Mouse (Mus musculus) ES-Bruce4 (cell line): ENCODE measurements around the gene Asb4. TPM values are rescaled to one million over a fixed set of nuclear protein-coding genes. Genes with fewer than 3 reads are reported as not detected.
"Not testable (repeated sequence)": the region's sequence is repeated elsewhere in the genome, so short reads cannot be mapped to it uniquely, and the experiment has no call there.

Experiments used
- H3K27ac ChIP-seq: 2 replicates; pipeline ENCODE4 v1.5.1; 2012; ENCODE audit warnings: low read length, inconsistent platforms; ENCODE audit not compliant: insufficient read depth
- H3K27me3 ChIP-seq: 2 replicates; pipeline ENCODE4 v1.6.1; 2012; ENCODE audit warnings: mild to moderate bottlenecking, low read length, inconsistent platforms; ENCODE audit not compliant: control insufficient read depth, poor library complexity, insufficient read depth, severe bottlenecking
- H3K36me3 ChIP-seq: 2 replicates; pipeline ENCODE4 v1.6.1; 2012; ENCODE audit warnings: inconsistent platforms, mild to moderate bottlenecking, low read length, moderate library complexity; ENCODE audit not compliant: control insufficient read depth, poor library complexity, insufficient read depth, severe bottlenecking
- H3K4me1 ChIP-seq: one replicate; pipeline ENCODE4 v1.8.1; 2011; ENCODE audit warnings: low read length; ENCODE audit not compliant: control insufficient read depth, insufficient read depth
- H3K4me3 ChIP-seq: 2 replicates; pipeline ENCODE4 v1.5.1; 2011; ENCODE audit warnings: low read depth, mild to moderate bottlenecking, low read length
- H3K9ac ChIP-seq: 2 replicates; pipeline ENCODE4 v1.6.1; 2012; ENCODE audit warnings: low read depth, mild to moderate bottlenecking, inconsistent platforms; ENCODE audit not compliant: poor library complexity, severe bottlenecking
- H3K9me3 ChIP-seq: replicated peaks from 2 replicates; pipeline ENCODE4 v1.6.1; 2012; ENCODE audit warnings: mild to moderate bottlenecking, low read length, inconsistent platforms; ENCODE audit not compliant: control insufficient read depth, poor library complexity, insufficient read depth, severe bottlenecking
- CTCF ChIP-seq: IDR thresholded peaks from one replicate; pipeline ENCODE4 v1.8.1; 2011; ENCODE audit warnings: low read depth, low read length
- EP300 ChIP-seq: IDR thresholded peaks from 2 replicates; pipeline ENCODE4 v1.6.1; 2011; ENCODE audit warnings: low read depth, low read length; ENCODE audit not compliant: insufficient read depth
- POLR2A ChIP-seq: IDR thresholded peaks from one replicate; pipeline ENCODE4 v1.8.1; 2011; ENCODE audit warnings: low read length; ENCODE audit not compliant: insufficient read depth
- polyA plus RNA-seq: library from polyadenylated mRNA; stranded (reverse); fragments of >200 nt; gene quantifications from 2 replicates; pipeline ENCODE4 v1.2.4, GENCODE M21; 2011; ENCODE audit warnings: low read depth; ENCODE audit not compliant: missing spikeins, insufficient read depth, insufficient read length

Gene Asb4
- polyA plus RNA-seq = 1.2 and 1.3 TPM in 2 replicates

GRCm38 (mm10) chr6:5383336-5384177 is at the start of gene Asb4:
Asb4 (plus strand) TSS chr6:5383386.
- H3K4me3 ChIP-seq = no peak within 1 kb of the TSS
- no peaks in the 10 kb centered on the region for H3K27me3 ChIP-seq
- no peak within 1 kb of the TSS; the same call in 1 of the 2 replicates for H3K27ac ChIP-seq
- H3K36me3 ChIP-seq = no peaks in the 10 kb centered on the region
- H3K9me3 ChIP-seq = no peaks in the 10 kb centered on the region; the same call in 1 of the 2 replicates
- H3K9ac ChIP-seq = peak within 1 kb of the TSS; percentile 54; the same call in 1 of the 2 replicates
- TF ChIP-seq EP300 (no peak), CTCF (no peak), POLR2A (no peak)
- no peaks in the 10 kb centered on the region for H3K4me1 ChIP-seq

GRCm38 (mm10) chr6:5334021-5334420 is 49.2 kb upstream of the Asb4 start:
- no peak overlapping the region for H3K9ac ChIP-seq
- H3K36me3 ChIP-seq = no peaks in the 10 kb centered on the region
- no peak overlapping the region for H3K27ac ChIP-seq
- H3K27me3 ChIP-seq = no peaks in the 10 kb centered on the region
- H3K9me3 ChIP-seq = peaks cover 36% of the 10 kb centered on the region
- TF ChIP-seq EP300 = no peak
- no peak for TF ChIP-seq POLR2A
- no peak for TF ChIP-seq CTCF
- no peaks in the 10 kb centered on the region for H3K4me1 ChIP-seq
- H3K4me3 ChIP-seq = no peak overlapping the region

GRCm38 (mm10) chr6:5336016-5336415 is 47.2 kb upstream of the Asb4 start:
- H3K27me3 ChIP-seq, H3K9ac ChIP-seq, H3K36me3 ChIP-seq, H3K4me3 ChIP-seq, H3K27ac ChIP-seq, H3K4me1 ChIP-seq: not testable (repeated sequence)
- H3K9me3 ChIP-seq = peaks cover 36% of the 10 kb centered on the region

- H3K27ac ChIP-seq, H3K27me3 ChIP-seq, H3K9ac ChIP-seq, H3K4me3 ChIP-seq, H3K36me3 ChIP-seq, H3K4me1 ChIP-seq: not testable (repeated sequence)
- H3K9me3 ChIP-seq = peaks cover 23% of the 10 kb centered on the region
These were observed 44.4 kb upstream of the Asb4 start for GRCm38 (mm10) chr6:5338781-5339180.

- not testable (repeated sequence) for H3K36me3 ChIP-seq, H3K27ac ChIP-seq, H3K4me3 ChIP-seq, H3K4me1 ChIP-seq, H3K9ac ChIP-seq, H3K27me3 ChIP-seq
- H3K9me3 ChIP-seq = peaks cover 18% of the 10 kb centered on the region
These were observed 43.9 kb upstream of the Asb4 start for GRCm38 (mm10) chr6:5339283-5339682.

- Histone ChIP-seq H3K9me3 (no peaks in the 10 kb centered on the region), H3K27me3 (no peaks in the 10 kb centered on the region), H3K9ac (no peak overlapping the region), H3K4me3 (no peak overlapping the region), H3K4me1 (no peaks in the 10 kb centered on the region), H3K27ac (no peak overlapping the region), H3K36me3 (no peaks in the 10 kb centered on the region)
- no peak for TF ChIP-seq CTCF
- TF ChIP-seq EP300 = no peak
- no peak for TF ChIP-seq POLR2A
These were observed 38.9 kb upstream of the Asb4 start for GRCm38 (mm10) chr6:5344255-5344654.
